Comparison of ENCODE assay signal across 8 mouse cellular contexts in the genomic region with DNA sequence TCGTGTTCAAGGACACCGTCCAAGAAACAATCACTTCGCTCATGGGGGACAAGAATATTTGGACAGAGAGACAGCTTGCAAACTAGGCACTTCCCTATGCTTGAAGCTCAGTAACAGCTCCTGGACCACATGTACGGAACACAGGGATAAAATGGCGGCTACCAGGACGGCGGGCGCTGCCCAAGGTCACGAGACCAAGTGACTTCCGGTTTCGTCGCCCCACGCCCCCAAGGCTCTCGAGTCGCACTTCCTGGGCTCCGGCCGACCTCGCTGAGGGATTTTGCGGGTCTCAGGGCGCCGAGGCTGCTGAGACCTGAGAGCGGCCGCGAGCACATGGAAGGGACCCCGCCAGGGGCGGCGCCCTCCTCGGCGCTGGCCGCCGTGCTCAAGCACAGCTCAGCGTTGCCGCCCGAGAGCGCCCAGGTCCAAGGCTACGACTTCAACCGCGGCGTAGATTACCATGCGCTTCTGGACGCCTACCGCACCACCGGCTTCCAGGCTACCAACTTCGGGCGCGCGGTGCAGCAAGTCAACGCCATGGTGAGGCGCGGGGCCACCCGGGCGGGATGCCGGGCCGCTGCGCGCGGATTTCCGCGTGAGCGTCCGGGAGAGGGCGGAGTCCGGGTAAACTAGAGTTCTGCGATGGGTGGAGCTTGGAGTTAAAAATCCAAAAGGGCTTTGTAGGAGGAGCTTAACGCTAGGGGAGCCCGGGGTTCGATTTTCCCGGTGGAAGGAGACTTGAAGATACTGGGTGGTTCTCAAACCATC. TPM values are rescaled to one million over a fixed set of nuclear protein-coding genes. Genes with fewer than 3 reads are reported as not detected.
DNase-seq lines count a peak whose midpoint lies in the region; ATAC-seq and TF ChIP-seq lines count a peak whose summit lies in the region.

Dhps (plus strand) TSS at position 244 of the 768 bp plus-strand sequence.

- under 1% methylated on average over 68 of the region's 68 CpGs for WGBS in forebrain, embryonic 14.5 days
- under 1% methylated on average over 68 of the region's 68 CpGs for WGBS in lung, adult 2 months

- peak; percentile 81 for ATAC-seq in cerebellum, adult (ENCODE audit: insufficient number of reproducible peaks, low FRiP score, low TSS enrichment)
- ATAC-seq in forebrain, embryonic 14.5 days, result peak; percentile 93
- peak; percentile 83 for ATAC-seq in neutrophil, adult 5-6 weeks (ENCODE audit: extremely low read depth, insufficient number of reproducible peaks, low FRiP score, poor library complexity, severe bottlenecking)

- peak; percentile 31 for TF ChIP-seq POLR2A in ES-Bruce4 (IDR thresholded peaks at IDR 0.05; ENCODE audit: insufficient read depth, low read length)
- peak; percentile 64 for TF ChIP-seq POLR2A in lung, adult 2 months (IDR thresholded peaks at IDR 0.05; ENCODE audit: borderline replicate concordance, extremely low read depth, low read depth, low read length)

- peak within 1 kb of the TSS; percentile 71 for H3K4me2 ChIP-seq in forebrain, embryonic 14.5 days (ENCODE audit: low read length)

- peaks cover 27% of the 10 kb centered on the region for H3K36me3 ChIP-seq in ES-Bruce4 (ENCODE audit: control insufficient read depth, insufficient read depth, low read length, poor library complexity, severe bottlenecking)
- H3K36me3 ChIP-seq in forebrain, embryonic 14.5 days (ENCODE audit: control insufficient read depth, insufficient read depth, low read length), result peaks cover 48% of the 10 kb centered on the region

- no peaks in the 10 kb centered on the region for H3K4me1 ChIP-seq in ES-Bruce4 (ENCODE audit: control insufficient read depth, insufficient read depth, low read length)
- H3K4me1 ChIP-seq in forebrain, embryonic 14.5 days (ENCODE audit: control insufficient read depth, insufficient read depth, low read length), result peaks cover 7% of the 10 kb centered on the region
- peaks cover 8% of the 10 kb centered on the region for H3K4me1 ChIP-seq in lung, adult 2 months (ENCODE audit: control insufficient read depth, insufficient read depth, low read length)

- no peaks in the 10 kb centered on the region for H3K27me3 ChIP-seq in ES-Bruce4 (ENCODE audit: control insufficient read depth, insufficient read depth, low read length, poor library complexity, severe bottlenecking)
- no peaks in the 10 kb centered on the region for H3K27me3 ChIP-seq in forebrain, embryonic 14.5 days (replicated peaks; ENCODE audit: control insufficient read depth, insufficient read depth, low read length)

- peak; percentile 61; the same call in 1 of the 2 replicates for TF ChIP-seq EP300 in ES-Bruce4 (IDR thresholded peaks at IDR 0.05; ENCODE audit: insufficient read depth, low read depth, low read length)

- H3K27ac ChIP-seq in ES-Bruce4 (ENCODE audit: insufficient read depth, low read length), result peak within 1 kb of the TSS; percentile 96
- H3K27ac ChIP-seq in forebrain, embryonic 14.5 days (ENCODE audit: low read depth, low read length), result peak within 1 kb of the TSS; percentile 87

- no peaks in the 10 kb centered on the region for H3K9me3 ChIP-seq in ES-Bruce4 (replicated peaks; ENCODE audit: control insufficient read depth, insufficient read depth, low read length, poor library complexity, severe bottlenecking)
- H3K9me3 ChIP-seq in forebrain, embryonic 14.5 days (replicated peaks; ENCODE audit: control insufficient read depth, low read length), result no peaks in the 10 kb centered on the region

- H3K4me3 ChIP-seq in ES-Bruce4 (ENCODE audit: low read depth, low read length), result peak within 1 kb of the TSS; percentile 93
- H3K4me3 ChIP-seq in forebrain, embryonic 14.5 days (ENCODE audit: low read depth, low read length), result peak within 1 kb of the TSS; percentile 79
- H3K4me3 ChIP-seq in lung, adult 2 months (replicated peaks; ENCODE audit: extremely low read depth, low read depth, low read length), result peak within 1 kb of the TSS; percentile 79

- TF ChIP-seq CTCF in ES-Bruce4 (IDR thresholded peaks at IDR 0.05; ENCODE audit: low read depth, low read length), result no peak
- TF ChIP-seq CTCF in lung, adult 2 months (IDR thresholded peaks at IDR 0.05; ENCODE audit: insufficient read depth, low read length), result no peak

- H3K9ac ChIP-seq in ES-Bruce4 (ENCODE audit: low read depth, poor library complexity, severe bottlenecking), result peak within 1 kb of the TSS; percentile 93
- peak within 1 kb of the TSS; percentile 73 for H3K9ac ChIP-seq in forebrain, embryonic 14.5 days (ENCODE audit: low read length)

- DNase-seq in forebrain, embryonic 14.5 days (ENCODE audit: low spot score), result peak; percentile 96
- DNase-seq in heart, postnatal 14 days, result peak; percentile 88 to 92
- DNase-seq in layer of hippocampus, adult 18-20 months (ENCODE audit: low spot score in 2 of 2), result peak; percentile 86 to 96
- peak; percentile 88 for DNase-seq in lung, adult 2 months
- DNase-seq in thymus, adult 18-20 months, result peak; percentile 81 to 85

- intact Hi-C loops in heart, postnatal 14 days (cut with DNase I), result no loop called here

RNA-seq across cellular contexts. Expression of gene Dhps, which starts in this region (rescaled TPM):
- 43.3 and 47.0 TPM in 2 replicates for polyA plus RNA-seq in ES-Bruce4 (2011; ENCODE audit: insufficient read depth, insufficient read length, low read depth, missing spikeins)
- 83.4 and 85.3 TPM in 2 replicates for polyA plus RNA-seq in forebrain, embryonic 14.5 days (2014; fragmentation: Nextera tagmentation; extraction: Ambion mirVana)
- total RNA-seq in heart, postnatal 14 days (2021), result 10 to 100 TPM; 23.5 to 27.8 TPM
- total RNA-seq in layer of hippocampus, adult 18-20 months (2021), result 10 to 100 TPM; 53.2 to 56.1 TPM
- 45.9 and 49.9 TPM in 2 replicates for polyA plus RNA-seq in lung, adult 2 months (2012; rRNA removed)
- total RNA-seq in neutrophil, adult 5-6 weeks (2017), result 41.9 and 48.2 TPM in 2 replicates

Comparison
In these comparisons a context has a peak if more than half of its experiments do, and no peak if none do; other contexts are left out.
1. Peak in every context shown above with its lines: DNase-seq, ATAC-seq, H3K4me3 ChIP-seq and H3K27ac ChIP-seq.